Mouse (Mus musculus): Measurements from ENCODE around the gene Tdpoz3. TPM values are rescaled to one million over a fixed set of nuclear protein-coding genes. Genes with fewer than 3 reads are reported as not detected.

Gene Tdpoz3
- polyA plus RNA-seq (2012; ENCODE audit: low replicate concordance), result not detected in 2 replicates

DNA sequence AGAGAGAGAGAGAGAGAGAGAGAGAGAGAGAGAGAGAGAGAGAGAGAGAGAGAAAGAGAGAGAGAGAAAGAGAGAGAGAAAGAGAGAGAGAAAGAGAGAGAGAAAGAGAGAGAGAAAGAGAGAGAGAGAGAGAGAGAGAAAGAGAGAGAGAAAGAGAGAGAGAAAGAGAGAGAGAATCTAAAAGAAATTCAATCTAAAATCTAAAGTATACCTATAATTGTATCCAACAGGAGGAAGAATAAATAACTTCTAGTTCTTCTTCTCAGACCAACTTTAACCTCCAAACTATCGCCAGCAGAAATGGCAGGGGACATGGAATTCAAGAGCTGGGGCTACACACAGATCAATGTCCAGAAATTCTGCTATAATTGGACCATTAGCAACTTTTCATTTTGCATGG, at the start of gene Tdpoz3:
Tdpoz3 (plus strand) TSS at position 301 of the 400 bp plus-strand sequence.

GRCm38 (mm10) chr3:93796098-93796497, 29.7 kb upstream of the Tdpoz3 start, which contains the start of gene Tdpoz4:
Tdpoz4 (plus strand) TSS chr3:93796398.

Other genes with a start within 250 kb of the Tdpoz3 start
- gene Tdpoz2, start 173.3 kb upstream of the Tdpoz3 start, polyA plus RNA-seq (2012; ENCODE audit: low replicate concordance), result not detected in 2 replicates
- not detected in 2 replicates for gene Tdpoz1, start 149.7 kb upstream of the Tdpoz3 start, polyA plus RNA-seq (2012; ENCODE audit: low replicate concordance)
- not detected in 2 replicates for gene Gm37596, start 132.9 kb upstream of the Tdpoz3 start, polyA plus RNA-seq (2012; ENCODE audit: low replicate concordance)
- 0.20 TPM in 1 of 2 replicates, not detected in the other for gene Gm5773, start 53.0 kb upstream of the Tdpoz3 start, polyA plus RNA-seq (2012; ENCODE audit: low replicate concordance)
- gene Tdpoz4, start 29.6 kb upstream of the Tdpoz3 start, polyA plus RNA-seq (2012; ENCODE audit: low replicate concordance), result not detected in 2 replicates
- gene Gm9117, start 117.5 kb downstream of the Tdpoz3 start, polyA plus RNA-seq (2012; ENCODE audit: low replicate concordance), result 0.44 TPM in 1 of 2 replicates, not detected in the other
- gene Tdpoz5, start 135.3 kb downstream of the Tdpoz3 start, polyA plus RNA-seq (2012; ENCODE audit: low replicate concordance), result not detected in 2 replicates
- 0.25 TPM in 1 of 2 replicates, not detected in the other for gene Gm9125, start 228.9 kb downstream of the Tdpoz3 start, polyA plus RNA-seq (2012; ENCODE audit: low replicate concordance)
- gene Gm10697, start 246.6 kb downstream of the Tdpoz3 start, polyA plus RNA-seq (2012; ENCODE audit: low replicate concordance), result not detected in 2 replicates